Mouse (Mus musculus) liver, embryonic 15.5 days (tissue): ENCODE measurements around the gene Slc37a1. TPM values are rescaled to one million over a fixed set of nuclear protein-coding genes. Genes with fewer than 3 reads are reported as not detected.
A peak's percentile ranks its signal among the peaks of the same experiment; 100 is the strongest.

Source experiments
- ATAC-seq: fragments of 200-750 bp; cut with Nextera tagmentation; 2 replicates; pipeline ENCODE4 v1.8.0; 2017; ENCODE audit warnings: moderate number of reproducible peaks, mild to moderate bottlenecking, moderate library complexity; ENCODE audit not compliant: insufficient read depth
- H3K27ac ChIP-seq: fragments of 300-500 bp; sonication (generic); replicated peaks from 2 replicates; pipeline ENCODE4 v1.5.1; 2015; ENCODE audit warnings: mild to moderate bottlenecking, inconsistent platforms
- H3K27me3 ChIP-seq: fragments of 300-500 bp; sonication (generic); 2 replicates; pipeline ENCODE4 v1.6.1; 2015; ENCODE audit warnings: mild to moderate bottlenecking, inconsistent platforms
- H3K36me3 ChIP-seq: fragments of 300-500 bp; sonication (generic); replicated peaks from 2 replicates; pipeline ENCODE4 v1.6.1; 2015; ENCODE audit warnings: moderate library complexity, mild to moderate bottlenecking, inconsistent platforms
- H3K4me1 ChIP-seq: fragments of 300-500 bp; sonication (generic); replicated peaks from 2 replicates; pipeline ENCODE4 v1.6.1; 2015; ENCODE audit warnings: inconsistent platforms
- H3K4me2 ChIP-seq: fragments of 300-500 bp; sonication (generic); 2 replicates; pipeline ENCODE4 v1.6.1; 2015; ENCODE audit warnings: moderate library complexity, mild to moderate bottlenecking, inconsistent platforms
- H3K4me3 ChIP-seq: fragments of 300-500 bp; sonication (generic); replicated peaks from 2 replicates; pipeline ENCODE4 v1.5.1; 2015; ENCODE audit warnings: mild to moderate bottlenecking, inconsistent platforms
- H3K9ac ChIP-seq: fragments of 300-500 bp; sonication (generic); 2 replicates; pipeline ENCODE4 v1.6.1; 2015; ENCODE audit warnings: moderate library complexity, mild to moderate bottlenecking, inconsistent platforms
- H3K9me3 ChIP-seq: fragments of 300-500 bp; sonication (generic); replicated peaks from 2 replicates; pipeline ENCODE4 v1.6.1; 2016; ENCODE audit warnings: inconsistent platforms
- WGBS: fragments of 180-500 bp; shearing (Covaris S2); methylation state at CpG from one replicate; pipeline ENCODE4 v1.1.7; 2015; ENCODE audit warnings: mixed read lengths; ENCODE audit not compliant: insufficient replicate concordance; 5-methylcytosine and 5-hydroxymethylcytosine counted together
- polyA plus RNA-seq: library from polyadenylated mRNA; unstranded; fragments of >200 nt; fragmentation: Nextera tagmentation; extraction: Ambion mirVana; gene quantifications from 2 replicates; pipeline ENCODE4 v1.2.1, GENCODE M21; 2015

Slc37a1 gene
- polyA plus RNA-seq: 2.9 and 3.1 TPM in 2 replicates

- Histone ChIP-seq H3K27ac (no peak within 1 kb of the TSS), H3K4me1 (0 out of 2 replicates have a peak, but pooled peaks cover 4% of the 10 kb centered on the region), H3K4me3 (no peak within 1 kb of the TSS), H3K9ac (no peak within 1 kb of the TSS), H3K9me3 (no peaks in the 10 kb centered on the region), H3K27me3 (no peaks in the 10 kb centered on the region), H3K4me2 (no peak within 1 kb of the TSS), H3K36me3 (no peaks in the 10 kb centered on the region)
- 83% methylated on average over 1 of the region's 1 CpGs for WGBS
- no peak for ATAC-seq
Observed at GRCm38 (mm10) chr17:31286492-31286891, at the start of gene Slc37a1. Slc37a1 (plus strand) TSS chr17:31286792.

- Histone ChIP-seq H3K4me1 (peaks cover 10% of the 10 kb centered on the region), H3K4me2 (no peak overlapping the region), H3K9me3 (no peaks in the 10 kb centered on the region), H3K27me3 (no peaks in the 10 kb centered on the region), H3K4me3 (no peak overlapping the region), H3K36me3 (peaks cover 52% of the 10 kb centered on the region; the same call in 1 of the 2 replicates), H3K9ac (no peak overlapping the region), H3K27ac (no peak overlapping the region)
- 51% methylated on average over 7 of the region's 7 CpGs for WGBS
- peak; percentile 56 for ATAC-seq
Observed at GRCm38 (mm10) chr17:31238234-31239020, 48.2 kb upstream of the Slc37a1 start.

GRCm38 (mm10) chr17:31241156-31241555, 45.4 kb upstream of the Slc37a1 start:
- H3K36me3 ChIP-seq: peaks cover 31% of the 10 kb centered on the region; the same call in 1 of the 2 replicates
- H3K9ac ChIP-seq: no peak overlapping the region
- no peak overlapping the region for H3K4me2 ChIP-seq

GRCm38 (mm10) chr17:31242764-31243163, 43.8 kb upstream of the Slc37a1 start:
- Histone ChIP-seq H3K4me2 (no peak overlapping the region), H3K9me3 (no peaks in the 10 kb centered on the region), H3K27me3 (no peaks in the 10 kb centered on the region), H3K4me3 (no peak overlapping the region), H3K36me3 (peaks cover 17% of the 10 kb centered on the region; the same call in 1 of the 2 replicates), H3K4me1 (peaks cover 12% of the 10 kb centered on the region), H3K9ac (no peak overlapping the region), H3K27ac (no peak overlapping the region)
- ATAC-seq: no peak
- WGBS: 0% methylated on average over 1 of the region's 1 CpGs

More at GRCm38 (mm10) chr17:31241156-31241555, 45.4 kb upstream of the Slc37a1 start:
- Histone ChIP-seq H3K27ac (no peak overlapping the region), H3K9me3 (no peaks in the 10 kb centered on the region), H3K27me3 (no peaks in the 10 kb centered on the region), H3K4me3 (no peak overlapping the region), H3K4me1 (peaks cover 12% of the 10 kb centered on the region)
- 72% methylated on average over 8 of the region's 8 CpGs for WGBS
- no peak for ATAC-seq

- Histone ChIP-seq H3K4me2 (no peak overlapping the region), H3K27me3 (no peaks in the 10 kb centered on the region), H3K4me3 (no peak overlapping the region), H3K27ac (no peak overlapping the region), H3K9me3 (no peaks in the 10 kb centered on the region), H3K4me1 (0 out of 2 replicates have a peak, but pooled peaks cover 2% of the 10 kb centered on the region), H3K9ac (no peak overlapping the region), H3K36me3 (0 out of 2 replicates have a peak, but pooled peaks cover 10% of the 10 kb centered on the region)
- WGBS: 25% methylated on average over 5 of the region's 5 CpGs
- no peak for ATAC-seq
Observed at GRCm38 (mm10) chr17:31245321-31245720, 41.3 kb upstream of the Slc37a1 start.

- Histone ChIP-seq H3K27ac (no peak overlapping the region), H3K9me3 (no peaks in the 10 kb centered on the region), H3K27me3 (no peaks in the 10 kb centered on the region), H3K4me2 (no peak overlapping the region), H3K9ac (no peak overlapping the region), H3K4me3 (no peak overlapping the region), H3K36me3 (0 out of 2 replicates have a peak, but pooled peaks cover 5% of the 10 kb centered on the region), H3K4me1 (0 out of 2 replicates have a peak, but pooled peaks cover 2% of the 10 kb centered on the region)
- WGBS: 44% methylated on average over 5 of the region's 5 CpGs
- no peak for ATAC-seq
Observed at GRCm38 (mm10) chr17:31247144-31247543, 39.4 kb upstream of the Slc37a1 start.

- Histone ChIP-seq H3K4me3 (no peak overlapping the region), H3K9ac (no peak overlapping the region), H3K4me2 (no peak overlapping the region), H3K9me3 (no peaks in the 10 kb centered on the region), H3K27ac (no peak overlapping the region), H3K4me1 (no peaks in the 10 kb centered on the region), H3K27me3 (no peaks in the 10 kb centered on the region), H3K36me3 (no peaks in the 10 kb centered on the region)
- 48% methylated on average over 5 of the region's 5 CpGs for WGBS
- no peak for ATAC-seq
Observed at GRCm38 (mm10) chr17:31253951-31254350, 32.6 kb upstream of the Slc37a1 start.

GRCm38 (mm10) chr17:31254463-31254931, 32.1 kb upstream of the Slc37a1 start:
- Histone ChIP-seq H3K4me2 (no peak overlapping the region), H3K4me1 (no peaks in the 10 kb centered on the region), H3K9me3 (no peaks in the 10 kb centered on the region), H3K4me3 (no peak overlapping the region), H3K27ac (no peak overlapping the region), H3K36me3 (no peaks in the 10 kb centered on the region), H3K27me3 (no peaks in the 10 kb centered on the region), H3K9ac (no peak overlapping the region)
- no peak for ATAC-seq
- 20% methylated on average over 9 of the region's 9 CpGs for WGBS

- ATAC-seq: no peak
- Histone ChIP-seq H3K27ac (no peak overlapping the region), H3K36me3 (no peaks in the 10 kb centered on the region), H3K4me3 (no peak overlapping the region), H3K9me3 (no peaks in the 10 kb centered on the region), H3K27me3 (no peaks in the 10 kb centered on the region), H3K9ac (no peak overlapping the region), H3K4me1 (no peaks in the 10 kb centered on the region; the same call in 1 of the 2 replicates), H3K4me2 (no peak overlapping the region)
- WGBS: 51% methylated on average over 1 of the region's 1 CpGs
Observed at GRCm38 (mm10) chr17:31257149-31257548, 29.4 kb upstream of the Slc37a1 start.

GRCm38 (mm10) chr17:31257898-31258297, 28.7 kb upstream of the Slc37a1 start:
- H3K27ac ChIP-seq: no peak overlapping the region
- 79% methylated on average over 12 of the region's 12 CpGs for WGBS
- no peaks in the 10 kb centered on the region for H3K27me3 ChIP-seq
- no peaks in the 10 kb centered on the region for H3K9me3 ChIP-seq
- no peak for ATAC-seq
- no peaks in the 10 kb centered on the region for H3K36me3 ChIP-seq
- no peak overlapping the region for H3K9ac ChIP-seq
- no peak overlapping the region for H3K4me2 ChIP-seq
- H3K4me1 ChIP-seq: no peaks in the 10 kb centered on the region; the same call in 1 of the 2 replicates
- H3K4me3 ChIP-seq: no peak overlapping the region

GRCm38 (mm10) chr17:31258310-31258865, 28.2 kb upstream of the Slc37a1 start:
- no peak for ATAC-seq
- WGBS: 75% methylated on average over 9 of the region's 9 CpGs

More at GRCm38 (mm10) chr17:31258310-31258865, 28.2 kb upstream of the Slc37a1 start:
- H3K27ac ChIP-seq: no peak overlapping the region
- no peaks in the 10 kb centered on the region; the same call in 1 of the 2 replicates for H3K4me1 ChIP-seq
- H3K27me3 ChIP-seq: no peaks in the 10 kb centered on the region
- no peak overlapping the region for H3K9ac ChIP-seq
- H3K4me3 ChIP-seq: no peak overlapping the region
- H3K9me3 ChIP-seq: no peaks in the 10 kb centered on the region
- no peak overlapping the region for H3K4me2 ChIP-seq
- H3K36me3 ChIP-seq: no peaks in the 10 kb centered on the region
